Mouse (Mus musculus) CH12.LX (cell line): ENCODE data around the gene Gm20388. TPM values are rescaled to one million over a fixed set of nuclear protein-coding genes. Genes with fewer than 3 reads are reported as not detected.

ENCODE experiments used
- DNase-seq: peaks from one replicate; pipeline ENCODE4 v3.0.0-alpha.2; 2013; ENCODE audit errors: extremely low read depth
- H3K27ac ChIP-seq: 2 replicates; pipeline ENCODE4 v1.5.1; 2012; ENCODE audit warnings: low read depth, mild to moderate bottlenecking, control low read depth, moderate library complexity; ENCODE audit not compliant: insufficient read depth
- H3K27me3 ChIP-seq: replicated peaks from 2 replicates; pipeline ENCODE3; 2012; ENCODE audit warnings: inconsistent platforms
- H3K36me3 ChIP-seq, 2 experiments: replicated peaks in 1 of 2; 2 replicates each; pipeline versions ENCODE3 to v1.6.1; 2012; ENCODE audit warnings: inconsistent platforms in 1 of 2, low read length in 1 of 2, mild to moderate bottlenecking in 1 of 2, mixed read lengths in 1 of 2, moderate library complexity in 1 of 2; ENCODE audit not compliant: control insufficient read depth in 1 of 2, insufficient read depth in 1 of 2
- H3K4me1 ChIP-seq, 2 experiments: 2 replicates each; pipeline ENCODE4 v1.6.1; 2012; ENCODE audit warnings: inconsistent platforms in 1 of 2, moderate library complexity in 1 of 2; ENCODE audit not compliant: insufficient read depth in 2 of 2, control insufficient read depth in 1 of 2
- H3K4me2 ChIP-seq: 2 replicates; pipeline ENCODE4 v1.6.1; 2012; ENCODE audit warnings: low read depth, mild to moderate bottlenecking, control low read depth; ENCODE audit not compliant: poor library complexity, insufficient read depth, severe bottlenecking
- H3K4me3 ChIP-seq, 3 experiments: fragments of 150-350 bp in 1 of 3; sonication (generic) in 1 of 3; replicated peaks in 1 of 3; 2 replicates each; pipeline versions ENCODE3 to v1.5.1; 2011 to 2012; ENCODE audit warnings: low read depth in 2 of 3, low read length in 2 of 3, mild to moderate bottlenecking in 2 of 3, moderate library complexity in 2 of 3, control low read depth in 1 of 3, improper control_type of control experiment in 1 of 3, inconsistent platforms in 1 of 3, mixed read lengths in 1 of 3; ENCODE audit not compliant: poor library complexity in 1 of 3
- H3K79me2 ChIP-seq: replicated peaks from 2 replicates; pipeline ENCODE4 v1.6.1; 2012; ENCODE audit warnings: mild to moderate bottlenecking, moderate library complexity; ENCODE audit not compliant: control insufficient read depth, poor library complexity, insufficient read depth, severe bottlenecking; ENCODE audit errors: extremely low read depth
- H3K9ac ChIP-seq: 2 replicates; pipeline ENCODE4 v1.6.1; 2012; ENCODE audit warnings: low read depth, mild to moderate bottlenecking, control low read depth, moderate library complexity; ENCODE audit not compliant: insufficient read depth
- H3K9me3 ChIP-seq: replicated peaks from 2 replicates; pipeline ENCODE3; 2012; ENCODE audit warnings: low read length, inconsistent platforms, mixed read lengths
- BHLHE40 ChIP-seq: IDR thresholded peaks from 2 replicates; pipeline ENCODE4 v1.6.1; 2011; ENCODE audit warnings: mild to moderate bottlenecking, low read depth, low read length, improper control_type of control experiment
- CHD1 ChIP-seq: IDR thresholded peaks from 2 replicates; pipeline ENCODE4 v1.6.1; 2012; ENCODE audit warnings: low read depth, low read length, improper control_type of control experiment, inconsistent platforms
- E2F4 ChIP-seq: IDR thresholded peaks from 2 replicates; pipeline ENCODE4 v1.6.1; 2011; ENCODE audit warnings: low read depth, low read length, improper control_type of control experiment; ENCODE audit not compliant: insufficient replicate concordance
- ELF1 ChIP-seq: IDR thresholded peaks from 2 replicates; pipeline ENCODE4 v1.6.1; 2014; ENCODE audit warnings: low read depth, mild to moderate bottlenecking, inconsistent platforms, low read length, improper control_type of control experiment
- ETS1 ChIP-seq: conservative IDR thresholded peaks from 2 replicates; pipeline ENCODE4 v1.6.1; 2012; ENCODE audit warnings: low read depth, mild to moderate bottlenecking, inconsistent platforms, low read length, improper control_type of control experiment, moderate library complexity
- GABPA ChIP-seq: IDR thresholded peaks from 2 replicates; pipeline ENCODE4 v1.6.1; 2012; ENCODE audit warnings: low read depth, low read length, improper control_type of control experiment, inconsistent platforms; ENCODE audit not compliant: insufficient replicate concordance
- HCFC1 ChIP-seq: IDR thresholded peaks from 2 replicates; pipeline ENCODE4 v1.6.1; 2012; ENCODE audit warnings: low read depth, mild to moderate bottlenecking, inconsistent platforms, low read length, improper control_type of control experiment
- IRF4 ChIP-seq: IDR thresholded peaks from 2 replicates; pipeline ENCODE4 v1.6.1; 2014; ENCODE audit warnings: low read depth, mild to moderate bottlenecking, inconsistent platforms, low read length, improper control_type of control experiment
- JUN ChIP-seq: IDR thresholded peaks from 2 replicates; pipeline ENCODE4 v1.6.1; 2011; ENCODE audit warnings: low read depth, mild to moderate bottlenecking, low read length, improper control_type of control experiment, moderate library complexity; ENCODE audit not compliant: insufficient read depth
- JUND ChIP-seq: conservative IDR thresholded peaks from 2 replicates; pipeline ENCODE4 v1.6.1; 2011; ENCODE audit warnings: low read depth, low read length, improper control_type of control experiment
- KAT2A ChIP-seq: IDR thresholded peaks from 2 replicates; pipeline ENCODE4 v1.6.1; 2012; ENCODE audit warnings: low read length, improper control_type of control experiment, inconsistent platforms; ENCODE audit not compliant: insufficient replicate concordance
- MAFK ChIP-seq: IDR thresholded peaks from 2 replicates; pipeline ENCODE4 v1.6.1; 2011; ENCODE audit warnings: low read length, improper control_type of control experiment; ENCODE audit not compliant: insufficient replicate concordance
- MAX ChIP-seq: IDR thresholded peaks from 2 replicates; pipeline ENCODE4 v1.6.1; 2011; ENCODE audit warnings: low read length, improper control_type of control experiment
- MAZ ChIP-seq: IDR thresholded peaks from 2 replicates; pipeline ENCODE4 v1.6.1; 2012; ENCODE audit warnings: low read depth, mild to moderate bottlenecking, inconsistent platforms, low read length, improper control_type of control experiment, moderate library complexity
- MXI1 ChIP-seq: IDR thresholded peaks from 2 replicates; pipeline ENCODE4 v1.6.1; 2011; ENCODE audit warnings: mild to moderate bottlenecking, low read depth, low read length, improper control_type of control experiment
- POLR2A ChIP-seq: IDR thresholded peaks from 2 replicates; pipeline ENCODE4 v1.6.1; 2011; ENCODE audit warnings: low read depth, mild to moderate bottlenecking, improper control_type of control experiment, low read length
- POLR2AphosphoS2 ChIP-seq: IDR thresholded peaks from 2 replicates; pipeline ENCODE4 v1.6.1; 2011; ENCODE audit warnings: low read depth, low read length, improper control_type of control experiment
- RAD21 ChIP-seq: IDR thresholded peaks from 2 replicates; pipeline ENCODE4 v1.6.1; 2011; ENCODE audit warnings: low read depth, mild to moderate bottlenecking, low read length, improper control_type of control experiment, moderate library complexity
- RCOR1 ChIP-seq: conservative IDR thresholded peaks from 2 replicates; pipeline ENCODE4 v1.6.1; 2012; ENCODE audit warnings: low read depth, mild to moderate bottlenecking, inconsistent platforms, low read length, improper control_type of control experiment
- TBP ChIP-seq: conservative IDR thresholded peaks from 2 replicates; pipeline ENCODE4 v1.6.1; 2011; ENCODE audit warnings: low read depth, low read length, improper control_type of control experiment
- TCF12 ChIP-seq: IDR thresholded peaks from 2 replicates; pipeline ENCODE4 v1.6.1; 2014; ENCODE audit warnings: low read depth, mild to moderate bottlenecking, inconsistent platforms, low read length, improper control_type of control experiment
- UBTF ChIP-seq: IDR thresholded peaks from 2 replicates; pipeline ENCODE4 v1.6.1; 2012; ENCODE audit warnings: low read depth, mild to moderate bottlenecking, inconsistent platforms, low read length, improper control_type of control experiment, moderate library complexity
- USF1 ChIP-seq: IDR thresholded peaks from 2 replicates; pipeline ENCODE4 v1.6.1; 2014; ENCODE audit warnings: low read depth, mild to moderate bottlenecking, inconsistent platforms, low read length, improper control_type of control experiment
- USF2 ChIP-seq: conservative IDR thresholded peaks from 2 replicates; pipeline ENCODE4 v1.6.1; 2011; ENCODE audit warnings: low read depth, low read length, improper control_type of control experiment
- ZC3H11A ChIP-seq: IDR thresholded peaks from 2 replicates; pipeline ENCODE4 v1.6.1; 2012; ENCODE audit warnings: low read depth, mild to moderate bottlenecking, inconsistent platforms, low read length, improper control_type of control experiment
- ZMIZ1 ChIP-seq: IDR thresholded peaks from 2 replicates; pipeline ENCODE4 v1.6.1; 2012; ENCODE audit warnings: low read depth, mild to moderate bottlenecking, inconsistent platforms, low read length, improper control_type of control experiment
- dilution Hi-C: fragments of 300-500 bp; cut with MboI; formaldehyde crosslinking; loops from 2 replicates; pipeline ENCODE4 v1.14.3; 2020; ENCODE audit warnings: low sequenced_read_pairs; ENCODE audit not compliant: extremely low pct_unique_long_range_greater_than_20kb, extremely low pct_ligation_motif_present
- in situ Hi-C: fragments of 300-500 bp; cut with MboI; formaldehyde crosslinking; loops from 3 replicates; pipeline ENCODE4 v1.14.3; 2019; ENCODE audit warnings: low sequenced_read_pairs, low pct_ligation_motif_present, low pct_unique_long_range_greater_than_20kb, mixed read lengths
- polyA plus RNA-seq: library from polyadenylated mRNA; unstranded; fragments of >175 nt; gene quantifications from 2 replicates; pipeline ENCODE4 v1.2.1, GENCODE M21; 2012; ENCODE audit warnings: low read depth; ENCODE audit not compliant: insufficient read length
- total RNA-seq, 2 experiments: library from RNA; depleted of rRNA; stranded (reverse); fragments of 300-350 nt in 1 of 2; fragments of >200 nt in 1 of 2; gene quantifications; 2 replicates each; pipeline ENCODE4 v1.2.3; 2012 to 2014

Gene Gm20388
- total and polyA plus RNA-seq, 3 experiments = 14.8 to 26.3 (median 22.2) TPM

- H3K4me1 ChIP-seq = peaks cover 12 to 75% of the 10 kb centered on the region in 2 experiments
- no peak for DNase-seq
- H3K27ac ChIP-seq = no peak overlapping the region
- peaks cover 62 to 96% of the 10 kb centered on the region in 2 experiments for H3K36me3 ChIP-seq
- H3K9me3 ChIP-seq = no peaks in the 10 kb centered on the region
- no peak overlapping the region for H3K4me2 ChIP-seq
- no peak for TF ChIP-seq CHD1
- TF ChIP-seq USF2 = no peak
- no peak for TF ChIP-seq RCOR1
- no peak for TF ChIP-seq POLR2AphosphoS2
- TF ChIP-seq USF1 = no peak
- no peak for TF ChIP-seq JUND
- TF ChIP-seq MAX = no peak
- TF ChIP-seq E2F4 = no peak
- no peak for TF ChIP-seq MAFK
- no peak for TF ChIP-seq UBTF
- no peak for TF ChIP-seq POLR2A
- no peak for TF ChIP-seq BHLHE40
- TF ChIP-seq ETS1 = no peak
- no peak for TF ChIP-seq ELF1
- no peak for TF ChIP-seq MXI1
- TF ChIP-seq ZMIZ1 = no peak
- TF ChIP-seq HCFC1 = no peak
- TF ChIP-seq JUN = no peak
- no peak for TF ChIP-seq GABPA
- in situ Hi-C loops = no loop called here
- dilution Hi-C loops = no loop called here
- H3K4me3 ChIP-seq = no peak overlapping the region
- peaks cover 17% of the 10 kb centered on the region for H3K79me2 ChIP-seq
- H3K27me3 ChIP-seq = no peaks in the 10 kb centered on the region
- no peak overlapping the region for H3K9ac ChIP-seq
These were observed 652.2 kb downstream of the Gm20388 start for GRCm38 (mm10) chr8:120562680-120563347.

- H3K4me2 ChIP-seq = no peak overlapping the region
- DNase-seq = no peak
- dilution Hi-C loops (no loop called here), in situ Hi-C loops (no loop called here)
- H3K27me3 ChIP-seq = no peaks in the 10 kb centered on the region
- peaks cover 66 to 98% of the 10 kb centered on the region in 2 experiments for H3K36me3 ChIP-seq
- TF ChIP-seq JUN (no peak), MAZ (no peak), UBTF (no peak), IRF4 (no peak), ZC3H11A (no peak), MAX (no peak), ELF1 (no peak), USF1 (no peak), RAD21 (no peak), KAT2A (no peak), TCF12 (no peak), JUND (no peak), TBP (no peak)
- H3K9me3 ChIP-seq = peaks cover 2% of the 10 kb centered on the region
- no peak overlapping the region for H3K4me3 ChIP-seq
- peaks cover 9 to 70% of the 10 kb centered on the region in 2 experiments for H3K4me1 ChIP-seq
- peaks cover 13% of the 10 kb centered on the region for H3K79me2 ChIP-seq
- H3K9ac ChIP-seq = no peak overlapping the region
- peak overlapping the region; percentile 21; the same call in 1 of the 2 replicates for H3K27ac ChIP-seq
These were observed 652.7 kb downstream of the Gm20388 start for GRCm38 (mm10) chr8:120563348-120563724.
